23 mouse cellular contexts compared by ENCODE assay signal in genomic region chr9:102528106-102528505, GRCm38 (mm10). TPM values are rescaled to one million over a fixed set of nuclear protein-coding genes. Genes with fewer than 3 reads are reported as not detected.
DNase-seq lines count a peak whose midpoint lies in the region; ATAC-seq lines count a peak whose summit lies in the region.
"Had no signal": no experiment of that assay in that cellular context is flagged by ENCODE, and none has a peak within 500 bp of the region (broad histone marks: within the 10 kb centered on the region; RNA-seq: fewer than 3 reads in every experiment).

No protein-coding gene starts in this region.

- H3K4me2 ChIP-seq in midbrain, embryonic 11.5 days, result no peak overlapping the region
- H3K4me2 ChIP-seq in midbrain, embryonic 15.5 days, result no peak overlapping the region
- no peak overlapping the region for H3K4me2 ChIP-seq in hindbrain, embryonic 13.5 days
- H3K4me2 ChIP-seq in midbrain, embryonic 14.5 days (ENCODE audit: low read length), result no peak overlapping the region
- H3K4me2 ChIP-seq: embryonic facial prominence, embryonic 15.5 days; limb, embryonic 12.5 days; liver, embryonic 13.5 days; lung, embryonic 14.5 days had no signal

- H3K27ac ChIP-seq in midbrain, embryonic 11.5 days (ENCODE audit: low read depth, low read length), result peak overlapping the region; percentile 32
- H3K27ac ChIP-seq in midbrain, embryonic 15.5 days, result no peak overlapping the region
- H3K27ac ChIP-seq in hindbrain, embryonic 13.5 days, result 0 out of 2 replicates have a peak overlapping the region, but pooled peaks have one; percentile 3
- peak overlapping the region; percentile 37; the same call in 1 of the 2 replicates for H3K27ac ChIP-seq in midbrain, embryonic 14.5 days (replicated peaks; ENCODE audit: low read depth, low read length)
- H3K27ac ChIP-seq: embryonic facial prominence, embryonic 15.5 days; limb, embryonic 12.5 days; liver, embryonic 13.5 days had no signal

- H3K9me3 ChIP-seq in midbrain, embryonic 11.5 days (ENCODE audit: control insufficient read depth, low read length), result no peaks in the 10 kb centered on the region
- no peaks in the 10 kb centered on the region for H3K9me3 ChIP-seq in midbrain, embryonic 15.5 days
- no peaks in the 10 kb centered on the region for H3K9me3 ChIP-seq in hindbrain, embryonic 13.5 days
- no peaks in the 10 kb centered on the region for H3K9me3 ChIP-seq in midbrain, embryonic 14.5 days (ENCODE audit: control insufficient read depth, low read length)
- H3K9me3 ChIP-seq: embryonic facial prominence, embryonic 15.5 days; limb, embryonic 12.5 days; liver, embryonic 13.5 days had no signal

- 35% methylated on average over 7 of the region's 7 CpGs for WGBS in midbrain, embryonic 11.5 days
- WGBS in midbrain, embryonic 15.5 days, result 19% methylated on average over 7 of the region's 7 CpGs
- WGBS in hindbrain, embryonic 13.5 days, result 21% methylated on average over 7 of the region's 7 CpGs
- 14% methylated on average over 7 of the region's 7 CpGs for WGBS in midbrain, embryonic 14.5 days

- peaks cover 9% of the 10 kb centered on the region for H3K4me1 ChIP-seq in midbrain, embryonic 11.5 days (ENCODE audit: control insufficient read depth, insufficient read depth, low read length)
- peaks cover 7% of the 10 kb centered on the region; the same call in 1 of the 2 replicates for H3K4me1 ChIP-seq in midbrain, embryonic 15.5 days
- H3K4me1 ChIP-seq in hindbrain, embryonic 13.5 days (replicated peaks), result peaks cover 28% of the 10 kb centered on the region
- peaks cover 15% of the 10 kb centered on the region for H3K4me1 ChIP-seq in midbrain, embryonic 14.5 days (ENCODE audit: control insufficient read depth, insufficient read depth, low read length)
- H3K4me1 ChIP-seq: embryonic facial prominence, embryonic 15.5 days; liver, embryonic 13.5 days had no signal

- no peaks in the 10 kb centered on the region for H3K36me3 ChIP-seq in midbrain, embryonic 11.5 days (ENCODE audit: control insufficient read depth, insufficient read depth, low read length)
- no peaks in the 10 kb centered on the region for H3K36me3 ChIP-seq in midbrain, embryonic 15.5 days (replicated peaks)
- H3K36me3 ChIP-seq in hindbrain, embryonic 13.5 days, result no peaks in the 10 kb centered on the region
- no peaks in the 10 kb centered on the region for H3K36me3 ChIP-seq in midbrain, embryonic 14.5 days (ENCODE audit: control insufficient read depth, insufficient read depth, low read length)
- H3K36me3 ChIP-seq: embryonic facial prominence, embryonic 15.5 days; limb, embryonic 12.5 days; liver, embryonic 13.5 days had no signal

- H3K9ac ChIP-seq in midbrain, embryonic 11.5 days (ENCODE audit: low read length), result no peak overlapping the region
- no peak overlapping the region for H3K9ac ChIP-seq in midbrain, embryonic 15.5 days
- no peak overlapping the region for H3K9ac ChIP-seq in hindbrain, embryonic 13.5 days
- no peak overlapping the region for H3K9ac ChIP-seq in midbrain, embryonic 14.5 days (replicated peaks; ENCODE audit: low read length)
- H3K9ac ChIP-seq: embryonic facial prominence, embryonic 15.5 days; limb, embryonic 12.5 days; liver, embryonic 13.5 days; lung, embryonic 14.5 days had no signal

- ATAC-seq in midbrain, embryonic 11.5 days (ENCODE audit: low FRiP score), result peak; percentile 56; the same call in 1 of the 2 replicates
- ATAC-seq in midbrain, embryonic 15.5 days (replicated peaks), result no peak
- ATAC-seq in hindbrain, embryonic 13.5 days (ENCODE audit: low FRiP score), result no peak
- ATAC-seq in midbrain, embryonic 14.5 days (ENCODE audit: low FRiP score, low TSS enrichment), result no peak
- ATAC-seq: intestine, embryonic 16.5 days had no signal

- peaks cover 4% of the 10 kb centered on the region; the same call in 1 of the 2 replicates for H3K27me3 ChIP-seq in midbrain, embryonic 11.5 days (ENCODE audit: control insufficient read depth, insufficient read depth, low read length)
- no peaks in the 10 kb centered on the region for H3K27me3 ChIP-seq in midbrain, embryonic 15.5 days (replicated peaks)
- peaks cover 5% of the 10 kb centered on the region; the same call in 1 of the 2 replicates for H3K27me3 ChIP-seq in hindbrain, embryonic 13.5 days
- no peaks in the 10 kb centered on the region for H3K27me3 ChIP-seq in midbrain, embryonic 14.5 days (ENCODE audit: control insufficient read depth, insufficient read depth, low read length)
- H3K27me3 ChIP-seq: embryonic facial prominence, embryonic 15.5 days; liver, embryonic 13.5 days had no signal

- no peak for DNase-seq in midbrain, embryonic 11.5 days (ENCODE audit: low spot score, missing footprints)
- peak; percentile 37 for DNase-seq in brain, adult 2 months (ENCODE audit: low read depth, low spot score)
- peak; percentile 32 for DNase-seq in midbrain, embryonic 14.5 days
- no peak for DNase-seq in testis, postnatal 10 days (ENCODE audit: low spot score)
- no peak for DNase-seq in layer of hippocampus, adult 11-12 months (ENCODE audit: low spot score)
- DNase-seq in urinary bladder, postnatal 36 days (ENCODE audit: low spot score in 2 of 2), result no peak
- DNase-seq: cerebellum, adult 8-10 months; gastrocnemius, postnatal 10 days; heart, adult 18-20 months; heart, postnatal 4 days; kidney, postnatal 4 days; liver, embryonic 13.5 days; lung, embryonic 14.5 days; lung, postnatal 36 days; right cerebral cortex, postnatal 14 days; spleen, adult 18-20 months; thymus, postnatal 36 days had no signal

- no peak overlapping the region for H3K4me3 ChIP-seq in midbrain, embryonic 11.5 days (ENCODE audit: low read depth, low read length)
- H3K4me3 ChIP-seq in midbrain, embryonic 15.5 days, result no peak overlapping the region
- no peak overlapping the region for H3K4me3 ChIP-seq in hindbrain, embryonic 13.5 days
- no peak overlapping the region for H3K4me3 ChIP-seq in midbrain, embryonic 14.5 days (replicated peaks; ENCODE audit: low read depth, low read length)
- H3K4me3 ChIP-seq: embryonic facial prominence, embryonic 15.5 days; limb, embryonic 12.5 days; liver, embryonic 13.5 days had no signal

RNA-seq across cellular contexts. Expression of gene Ky, which starts 22.6 kb away (rescaled TPM):
- 0.18 and 0.44 TPM in 2 replicates for polyA plus RNA-seq in midbrain, embryonic 11.5 days (2014; fragmentation: Nextera tagmentation; extraction: Ambion mirVana)
- 0.52 and 0.80 TPM in 2 replicates for polyA plus RNA-seq in midbrain, embryonic 15.5 days (2015; fragmentation: Nextera tagmentation; extraction: Ambion mirVana)
- 0.29 and 0.36 TPM in 2 replicates for polyA plus RNA-seq in hindbrain, embryonic 13.5 days (2015; fragmentation: Nextera tagmentation; extraction: Ambion mirVana)
- polyA plus RNA-seq in midbrain, embryonic 14.5 days (2014; fragmentation: Nextera tagmentation; extraction: Ambion mirVana), result 0.54 and 0.72 TPM in 2 replicates
- polyA plus RNA-seq: kidney, embryonic 14.5 days had no signal

Comparison
In these comparisons a context has a peak if more than half of its experiments do, and no peak if none do; other contexts are left out.
1. DNase-seq: peak in brain, adult 2 months (single experiment) and midbrain, embryonic 14.5 days (single experiment); none in midbrain, embryonic 11.5 days (single experiment), testis, postnatal 10 days (single experiment), layer of hippocampus, adult 11-12 months (single experiment) and urinary bladder, postnatal 36 days (0 of 2).